Mouse (Mus musculus) stomach, postnatal 0 days (tissue): ENCODE measurements around the gene Adgrg2. TPM values are rescaled to one million over a fixed set of nuclear protein-coding genes. Genes with fewer than 3 reads are reported as not detected.

Source experiments
- ATAC-seq: fragments of 200-750 bp; cut with Nextera tagmentation; 2 replicates; pipeline ENCODE4 v1.8.0; 2017; ENCODE audit not compliant: low FRiP score, low TSS enrichment
- DNase-seq: peaks from one replicate; pipeline ENCODE4 v3.0.0-alpha.2; 2016; ENCODE audit warnings: low spot score
- H3K27ac ChIP-seq: fragments of 300-500 bp; sonication (generic); replicated peaks from 2 replicates; pipeline ENCODE4 v1.5.1; 2014; ENCODE audit warnings: mild to moderate bottlenecking, control low read depth
- H3K27me3 ChIP-seq: fragments of 300-500 bp; sonication (generic); 2 replicates; pipeline ENCODE4 v1.6.1; 2014; ENCODE audit warnings: low read length; ENCODE audit not compliant: control insufficient read depth, insufficient read depth
- H3K36me3 ChIP-seq: fragments of 300-500 bp; sonication (generic); 2 replicates; pipeline ENCODE4 v1.6.1; 2014; ENCODE audit warnings: low read length, mixed read lengths; ENCODE audit not compliant: control insufficient read depth, insufficient read depth
- H3K4me1 ChIP-seq: fragments of 300-500 bp; sonication (generic); replicated peaks from 2 replicates; pipeline ENCODE4 v1.6.1; 2014; ENCODE audit warnings: antibody characterized with exemption; ENCODE audit not compliant: control insufficient read depth, insufficient read depth
- H3K4me2 ChIP-seq: fragments of 300-500 bp; sonication (generic); replicated peaks from 2 replicates; pipeline ENCODE4 v1.6.1; 2014; ENCODE audit warnings: low read depth, mild to moderate bottlenecking, control low read depth, moderate library complexity
- H3K4me3 ChIP-seq: fragments of 300-500 bp; sonication (generic); 2 replicates; pipeline ENCODE4 v1.5.1; 2014; ENCODE audit warnings: low read depth, low read length, control low read depth
- H3K9ac ChIP-seq: fragments of 300-500 bp; sonication (generic); 2 replicates; pipeline ENCODE4 v1.6.1; 2014; ENCODE audit warnings: mild to moderate bottlenecking, low read length, control low read depth, mixed read lengths
- H3K9me3 ChIP-seq: fragments of 300-500 bp; sonication (generic); 2 replicates; pipeline ENCODE4 v1.6.1; 2016; ENCODE audit warnings: low read length; ENCODE audit not compliant: control insufficient read depth
- CTCF ChIP-seq: IDR thresholded peaks from 2 replicates; pipeline ENCODE4 v1.5.1; 2016; ENCODE audit warnings: antibody characterized with exemption, low read depth, mild to moderate bottlenecking, moderate library complexity
- EP300 ChIP-seq: optimal IDR thresholded peaks from 2 replicates; pipeline ENCODE3; 2016; ENCODE audit warnings: antibody characterized with exemption
- WGBS: fragments of 180-500 bp; shearing (Covaris S2); extraction: QIAGEN DNeasy Blood & Tissue Kit; methylation state at CpG from one replicate; pipeline ENCODE4 v1.1.7; 2014; 5-methylcytosine and 5-hydroxymethylcytosine counted together
- polyA plus RNA-seq: library from polyadenylated mRNA; unstranded; fragments of >200 nt; fragmentation: Nextera tagmentation; extraction: Ambion mirVana; gene quantifications from 2 replicates; pipeline ENCODE4 v1.2.1, GENCODE M21; 2015

Gene Adgrg2
- polyA plus RNA-seq, 1 experiment from 2014 or later: 6.8 TPM

- no peak overlapping the region for H3K27ac ChIP-seq
- ATAC-seq (peak; percentile 88), DNase-seq (peak; percentile 31)
- no peak overlapping the region for H3K4me2 ChIP-seq
- no peak for TF ChIP-seq CTCF
- TF ChIP-seq EP300: no peak
- H3K27me3 ChIP-seq: no peaks in the 10 kb centered on the region
- H3K4me1 ChIP-seq: no peaks in the 10 kb centered on the region
- no peak overlapping the region for H3K9ac ChIP-seq
- H3K36me3 ChIP-seq: no peaks in the 10 kb centered on the region
- WGBS: 67% methylated on average over 7 of the region's 7 CpGs
- no peak overlapping the region for H3K4me3 ChIP-seq
- H3K9me3 ChIP-seq: no peaks in the 10 kb centered on the region
Observed at GRCm38 (mm10) chrX:160413881-160414395, 23.4 kb downstream of the Adgrg2 start.

- H3K27me3 ChIP-seq: no peaks in the 10 kb centered on the region
- no peaks in the 10 kb centered on the region for H3K4me1 ChIP-seq
- ATAC-seq: no peak
- WGBS: 68% methylated on average over 7 of the region's 7 CpGs
- no peak overlapping the region for H3K4me2 ChIP-seq
- H3K4me3 ChIP-seq: no peak overlapping the region
- H3K9me3 ChIP-seq: no peaks in the 10 kb centered on the region
- DNase-seq: no peak
- H3K27ac ChIP-seq: no peak overlapping the region
- H3K36me3 ChIP-seq: no peaks in the 10 kb centered on the region
- no peak overlapping the region for H3K9ac ChIP-seq
- TF ChIP-seq EP300 (no peak), CTCF (no peak)
Observed at GRCm38 (mm10) chrX:160418397-160418796, 27.9 kb downstream of the Adgrg2 start.

DNA sequence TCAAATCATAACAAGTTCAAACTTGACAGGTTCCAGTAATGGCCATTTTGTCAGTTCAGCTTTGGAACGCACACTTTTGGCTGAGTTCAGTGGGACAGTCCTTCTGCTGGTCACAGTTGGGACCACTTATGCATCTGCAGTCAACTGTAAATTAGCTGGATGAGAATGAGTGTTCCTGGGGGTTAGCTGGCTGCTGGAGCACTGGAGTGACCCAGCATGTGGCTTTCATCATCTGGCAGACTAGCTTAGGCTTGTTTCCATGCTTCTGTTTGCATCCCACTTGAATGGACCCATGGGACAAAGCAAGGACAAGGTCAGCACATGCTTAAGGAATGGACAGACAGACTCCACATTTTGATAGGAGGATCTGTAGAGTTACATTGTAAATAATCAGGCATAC is 33.2 kb downstream of the Adgrg2 start:
- ATAC-seq: no peak
- H3K4me3 ChIP-seq: no peak overlapping the region
- 50% methylated on average over 1 of the region's 1 CpGs for WGBS

DNA sequence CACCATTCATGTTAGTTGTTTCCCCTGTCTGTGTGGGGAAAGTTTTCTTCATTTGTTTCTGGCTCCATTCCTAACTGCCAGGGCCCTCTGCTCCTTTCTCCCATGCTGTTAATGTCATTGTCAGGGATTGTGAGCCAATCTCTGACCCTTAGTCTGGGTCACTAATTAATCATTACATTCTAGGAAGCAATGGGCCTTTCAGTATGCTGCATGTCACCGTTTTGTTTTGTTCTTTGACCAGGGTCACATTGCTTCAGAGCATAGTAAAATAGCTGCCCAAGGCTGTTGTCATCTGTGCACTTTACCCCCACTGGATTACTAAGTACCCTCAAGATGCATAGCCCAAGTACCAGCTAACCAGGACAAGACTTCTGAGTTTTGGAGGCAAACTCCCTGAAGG is 36.0 kb downstream of the Adgrg2 start:
- Histone ChIP-seq H3K4me3 (no peak overlapping the region), H3K4me1 (no peaks in the 10 kb centered on the region), H3K4me2 (no peak overlapping the region), H3K27ac (no peak overlapping the region), H3K9me3 (no peaks in the 10 kb centered on the region), H3K27me3 (no peaks in the 10 kb centered on the region), H3K36me3 (no peaks in the 10 kb centered on the region), H3K9ac (no peak overlapping the region)
- no peak for DNase-seq
- WGBS: 30% methylated on average over 1 of the region's 1 CpGs
- no peak for TF ChIP-seq CTCF
- TF ChIP-seq EP300: no peak
- ATAC-seq: no peak

More for the DNA sequence above, 33.2 kb downstream of the Adgrg2 start:
- H3K9me3 ChIP-seq: no peaks in the 10 kb centered on the region
- DNase-seq: no peak
- no peaks in the 10 kb centered on the region for H3K36me3 ChIP-seq
- no peak overlapping the region for H3K9ac ChIP-seq
- H3K27ac ChIP-seq: no peak overlapping the region
- no peak overlapping the region for H3K4me2 ChIP-seq
- no peaks in the 10 kb centered on the region for H3K27me3 ChIP-seq
- no peaks in the 10 kb centered on the region for H3K4me1 ChIP-seq
- TF ChIP-seq EP300 (no peak), CTCF (no peak)

DNA sequence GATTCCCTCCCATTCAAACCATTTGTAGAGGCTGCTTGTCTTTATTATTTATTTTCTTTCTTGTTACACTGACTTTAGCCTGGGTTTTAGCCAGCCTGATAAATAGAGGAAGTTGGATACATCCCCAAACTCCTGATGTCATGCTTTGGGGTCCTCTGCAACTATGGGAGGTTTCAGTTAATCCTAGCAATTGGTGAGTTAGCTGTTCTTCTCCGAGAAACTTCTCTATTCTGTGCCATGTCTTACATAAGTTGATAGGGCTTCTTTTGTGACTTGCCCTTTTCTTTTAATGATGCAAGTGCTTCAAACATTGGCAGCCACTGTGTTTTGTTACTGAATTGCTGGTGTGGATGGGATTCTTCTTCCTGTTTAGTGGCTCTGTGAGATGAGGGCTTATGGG is 36.4 kb downstream of the Adgrg2 start:
- H3K4me3 ChIP-seq: no peak overlapping the region
- WGBS: 45% methylated on average over 1 of the region's 1 CpGs
- H3K4me2 ChIP-seq: no peak overlapping the region
- ATAC-seq: no peak
- no peaks in the 10 kb centered on the region for H3K36me3 ChIP-seq
- TF ChIP-seq EP300 (no peak), CTCF (no peak)
- H3K4me1 ChIP-seq: no peaks in the 10 kb centered on the region
- no peak for DNase-seq
- no peak overlapping the region for H3K27ac ChIP-seq
- H3K9me3 ChIP-seq: no peaks in the 10 kb centered on the region
- no peak overlapping the region for H3K9ac ChIP-seq
- H3K27me3 ChIP-seq: no peaks in the 10 kb centered on the region

GRCm38 (mm10) chrX:160432192-160432591 is 41.7 kb downstream of the Adgrg2 start:
- H3K9me3 ChIP-seq: no peaks in the 10 kb centered on the region
- WGBS: 89% methylated on average over 7 of the region's 7 CpGs
- ATAC-seq (no peak), DNase-seq (no peak)
- H3K4me3 ChIP-seq: no peak overlapping the region
- H3K4me2 ChIP-seq: no peak overlapping the region
- no peaks in the 10 kb centered on the region for H3K36me3 ChIP-seq
- H3K27me3 ChIP-seq: no peaks in the 10 kb centered on the region
- H3K27ac ChIP-seq: no peak overlapping the region
- TF ChIP-seq CTCF (no peak), EP300 (no peak)
- H3K4me1 ChIP-seq: no peaks in the 10 kb centered on the region
- H3K9ac ChIP-seq: no peak overlapping the region
